Mouse (Mus musculus): Measurements from ENCODE around the gene Tex19.2. TPM values are rescaled to one million over a fixed set of nuclear protein-coding genes. Genes with fewer than 3 reads are reported as not detected.
"Not testable (repeated sequence)": the region's sequence is repeated elsewhere in the genome, so short reads cannot be mapped to it uniquely, and the experiment has no call there.

Gene Tex19.2
- polyA plus RNA-seq, 1 experiment: 0.05 TPM

DNA sequence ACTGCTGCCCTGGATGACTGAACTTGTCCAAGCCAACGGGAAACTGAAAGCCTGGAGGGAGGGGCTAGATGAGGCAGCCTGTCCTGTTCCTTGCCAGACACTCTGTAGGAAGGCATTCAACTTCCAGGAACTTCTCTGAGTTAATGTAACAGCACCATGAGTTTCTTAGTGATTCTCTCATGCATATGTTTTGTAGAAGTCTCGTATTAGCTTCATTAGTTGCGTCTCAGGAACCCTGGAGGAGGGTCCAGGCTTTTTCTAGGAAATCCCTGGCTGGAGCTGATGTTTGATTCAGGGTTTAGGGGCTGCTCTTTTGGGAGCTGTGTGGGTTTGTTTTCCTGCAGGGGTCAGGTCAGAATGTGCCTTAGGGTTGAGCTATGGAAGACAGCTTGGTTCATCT is 37.4 kb downstream of the Tex19.2 start, which contains the start of gene Sectm1a:
Sectm1a (minus strand) TSS at position 101 of the 400 bp plus-strand sequence.
- TF ChIP-seq POLR2A (IDR thresholded peaks at IDR 0.05; ENCODE audit: insufficient read length, low read depth) (no peak), E2F4 (IDR thresholded peaks at IDR 0.05; ENCODE audit: insufficient read depth) (no peak), POLR2AphosphoS2 (IDR thresholded peaks at IDR 0.05; ENCODE audit: insufficient read length, low read depth) (no peak), TCF12 (IDR thresholded peaks at IDR 0.05; ENCODE audit: insufficient read depth, poor library complexity, severe bottlenecking) (no peak), CEBPB (IDR thresholded peaks at IDR 0.05; ENCODE audit: insufficient read depth, poor library complexity, severe bottlenecking) (no peak), MAX (IDR thresholded peaks at IDR 0.05; ENCODE audit: low read depth) (no peak), SRF (IDR thresholded peaks at IDR 0.05; ENCODE audit: control insufficient read depth, insufficient read length, low read depth) (no peak), TCF3 (IDR thresholded peaks at IDR 0.05; ENCODE audit: insufficient read length, low read depth) (no peak), MYOG (IDR thresholded peaks at IDR 0.05; ENCODE audit: control insufficient read depth in 1 of 3, insufficient read depth in 1 of 3, insufficient read length in 2 of 3, low read depth in 2 of 3) (no peak), MYOD1 (IDR thresholded peaks at IDR 0.05; ENCODE audit: control insufficient read depth in 1 of 3, insufficient read length in 2 of 3, low read depth in 2 of 3) (no peak), REST (IDR thresholded peaks at IDR 0.05; ENCODE audit: insufficient read depth, insufficient read length) (no peak), USF1 (IDR thresholded peaks at IDR 0.05; ENCODE audit: low read depth) (no peak)
- no peak within 1 kb of the TSS for H3ac ChIP-seq (ENCODE audit: control insufficient read depth, insufficient read length)
- no peaks in the 10 kb centered on the region for H3K36me3 ChIP-seq (ENCODE audit: control insufficient read depth, insufficient read depth)
- H3K79me2 ChIP-seq (ENCODE audit: control insufficient read depth, insufficient read depth): no peaks in the 10 kb centered on the region
- H3K27me3 ChIP-seq (ENCODE audit: control insufficient read depth, insufficient read depth, insufficient read length): peaks cover 11% of the 10 kb centered on the region
- H3K4me3 ChIP-seq: no peak within 1 kb of the TSS
- no peak within 1 kb of the TSS for H3K4me2 ChIP-seq (ENCODE audit: low read depth)

DNA sequence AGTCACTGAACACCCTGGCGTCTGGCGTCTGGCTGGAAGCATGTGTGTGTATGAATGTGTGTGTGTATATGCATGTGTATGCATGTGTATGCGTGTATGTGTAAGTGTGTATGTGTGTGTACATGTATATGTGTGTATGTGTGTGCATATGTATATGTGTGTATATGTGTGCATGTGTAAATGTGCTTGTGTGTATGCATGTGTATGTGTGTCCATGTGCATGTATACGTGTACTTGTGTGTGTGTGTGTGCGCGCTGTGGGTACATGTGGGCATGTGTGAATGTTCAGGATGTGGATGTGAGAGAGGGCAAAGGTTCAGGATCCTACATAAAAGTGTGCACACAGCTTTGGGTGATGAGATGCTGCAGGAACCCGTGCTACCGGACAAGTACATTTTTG is 38.1 kb downstream of the Tex19.2 start:
- H3K79me2 ChIP-seq (ENCODE audit: control insufficient read depth, insufficient read depth): no peaks in the 10 kb centered on the region
- TF ChIP-seq E2F4 (IDR thresholded peaks at IDR 0.05; ENCODE audit: insufficient read depth) (no peak), MAX (IDR thresholded peaks at IDR 0.05; ENCODE audit: low read depth) (no peak), TCF12 (IDR thresholded peaks at IDR 0.05; ENCODE audit: insufficient read depth, poor library complexity, severe bottlenecking) (no peak), POLR2A (IDR thresholded peaks at IDR 0.05; ENCODE audit: insufficient read length, low read depth) (no peak), MYOG (IDR thresholded peaks at IDR 0.05; ENCODE audit: control insufficient read depth in 1 of 3, insufficient read depth in 1 of 3, insufficient read length in 2 of 3, low read depth in 2 of 3) (no peak), USF1 (IDR thresholded peaks at IDR 0.05; ENCODE audit: low read depth) (no peak), MYOD1 (IDR thresholded peaks at IDR 0.05; ENCODE audit: control insufficient read depth in 1 of 3, insufficient read length in 2 of 3, low read depth in 2 of 3) (no peak), SRF (IDR thresholded peaks at IDR 0.05; ENCODE audit: control insufficient read depth, insufficient read length, low read depth) (no peak), REST (IDR thresholded peaks at IDR 0.05; ENCODE audit: insufficient read depth, insufficient read length) (no peak), CEBPB (IDR thresholded peaks at IDR 0.05; ENCODE audit: insufficient read depth, poor library complexity, severe bottlenecking) (no peak), POLR2AphosphoS2 (IDR thresholded peaks at IDR 0.05; ENCODE audit: insufficient read length, low read depth) (no peak), TCF3 (IDR thresholded peaks at IDR 0.05; ENCODE audit: insufficient read length, low read depth) (no peak)
- H3K27me3 ChIP-seq (ENCODE audit: control insufficient read depth, insufficient read depth, insufficient read length): peaks cover 11% of the 10 kb centered on the region
- H3ac ChIP-seq (ENCODE audit: control insufficient read depth, insufficient read length): no peak overlapping the region
- no peak overlapping the region for H3K4me3 ChIP-seq
- H3K36me3 ChIP-seq (ENCODE audit: control insufficient read depth, insufficient read depth): no peaks in the 10 kb centered on the region
- H3K4me2 ChIP-seq (ENCODE audit: low read depth): no peak overlapping the region

DNA sequence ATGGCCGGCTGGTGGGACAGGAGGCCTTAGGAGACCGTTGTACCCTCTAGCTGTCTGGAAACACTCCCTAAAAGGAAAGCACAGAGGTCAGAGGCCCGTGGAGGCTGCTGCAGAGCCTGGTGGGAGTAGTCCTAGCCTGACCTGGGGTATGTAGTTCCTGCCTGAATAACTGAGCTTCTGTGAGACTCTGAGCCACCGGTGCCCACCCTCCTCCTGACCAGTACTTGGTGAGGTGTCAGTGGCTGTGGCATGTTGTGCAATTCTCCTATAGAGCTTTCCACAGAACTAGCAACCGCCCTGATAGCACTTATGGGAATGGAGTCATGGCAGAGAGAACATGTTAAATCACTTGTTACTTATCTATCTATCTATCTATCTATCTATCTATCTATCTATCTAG is 42.8 kb downstream of the Tex19.2 start:
- H3K4me2 ChIP-seq (ENCODE audit: low read depth): no peak overlapping the region
- no peaks in the 10 kb centered on the region for H3K36me3 ChIP-seq (ENCODE audit: control insufficient read depth, insufficient read depth)
- H3K79me2 ChIP-seq (ENCODE audit: control insufficient read depth, insufficient read depth): no peaks in the 10 kb centered on the region
- no peak for TF ChIP-seq TCF12 (IDR thresholded peaks at IDR 0.05; ENCODE audit: insufficient read depth, poor library complexity, severe bottlenecking)
- no peak for TF ChIP-seq MYOG (IDR thresholded peaks at IDR 0.05; ENCODE audit: control insufficient read depth in 1 of 3, insufficient read depth in 1 of 3, insufficient read length in 2 of 3, low read depth in 2 of 3)
- TF ChIP-seq E2F4 (IDR thresholded peaks at IDR 0.05; ENCODE audit: insufficient read depth): no peak
- no peak for TF ChIP-seq TCF3 (IDR thresholded peaks at IDR 0.05; ENCODE audit: insufficient read length, low read depth)
- TF ChIP-seq REST (IDR thresholded peaks at IDR 0.05; ENCODE audit: insufficient read depth, insufficient read length): no peak
- TF ChIP-seq POLR2AphosphoS2 (IDR thresholded peaks at IDR 0.05; ENCODE audit: insufficient read length, low read depth): no peak
- TF ChIP-seq SRF (IDR thresholded peaks at IDR 0.05; ENCODE audit: control insufficient read depth, insufficient read length, low read depth): no peak
- no peak for TF ChIP-seq POLR2A (IDR thresholded peaks at IDR 0.05; ENCODE audit: insufficient read length, low read depth)
- H3K27me3 ChIP-seq (ENCODE audit: control insufficient read depth, insufficient read depth, insufficient read length): peaks cover 11% of the 10 kb centered on the region
- H3K4me3 ChIP-seq: no peak overlapping the region
- no peak overlapping the region for H3ac ChIP-seq (ENCODE audit: control insufficient read depth, insufficient read length)

DNA sequence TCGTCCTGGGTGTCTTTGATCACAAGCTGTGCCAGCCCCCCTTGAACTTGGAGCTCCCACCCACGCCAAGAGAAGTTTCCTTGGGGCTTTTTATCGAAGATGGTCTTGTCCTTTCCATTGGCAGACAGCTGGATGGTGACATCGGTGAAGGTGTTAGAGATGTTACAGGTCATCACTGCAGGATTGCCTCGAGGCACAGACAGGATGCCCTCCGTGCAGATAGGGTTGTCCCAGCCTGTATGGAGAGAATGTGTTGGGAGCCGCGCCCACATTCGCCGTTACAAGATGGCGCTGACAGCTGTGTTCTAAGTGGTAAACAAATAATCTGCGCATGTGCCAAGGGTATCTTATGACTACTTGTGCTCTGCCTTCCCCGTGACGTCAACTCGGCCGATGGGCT is 48.8 kb downstream of the Tex19.2 start:
- not testable (repeated sequence) for H3ac ChIP-seq (ENCODE audit: control insufficient read depth, insufficient read length); H3K36me3 ChIP-seq (ENCODE audit: control insufficient read depth, insufficient read depth); H3K79me2 ChIP-seq (ENCODE audit: control insufficient read depth, insufficient read depth); H3K4me2 ChIP-seq (ENCODE audit: low read depth); H3K4me3 ChIP-seq
- peaks cover 12% of the 10 kb centered on the region for H3K27me3 ChIP-seq (ENCODE audit: control insufficient read depth, insufficient read depth, insufficient read length)

DNA sequence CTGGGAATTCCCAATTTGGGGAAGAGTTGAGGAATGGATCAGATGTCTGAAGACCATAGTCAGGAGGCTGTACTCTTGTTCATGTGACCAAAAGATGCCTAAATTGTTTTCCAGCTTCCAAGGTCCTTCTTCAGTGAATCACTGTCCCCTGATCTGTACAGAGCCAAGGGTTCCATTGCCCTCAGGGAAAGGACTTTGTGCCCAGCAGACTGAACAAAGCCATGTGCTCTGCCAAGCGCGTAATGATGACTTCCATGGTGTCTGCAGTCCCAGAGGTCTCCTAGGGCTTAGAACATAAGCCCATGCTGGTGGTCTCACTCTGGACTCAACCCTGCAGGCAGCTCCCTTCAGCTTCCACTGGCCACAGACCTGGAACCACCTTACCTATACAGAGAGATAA is 50.6 kb downstream of the Tex19.2 start:
- no peak overlapping the region for H3K4me3 ChIP-seq
- no peaks in the 10 kb centered on the region for H3K36me3 ChIP-seq (ENCODE audit: control insufficient read depth, insufficient read depth)
- no peaks in the 10 kb centered on the region for H3K79me2 ChIP-seq (ENCODE audit: control insufficient read depth, insufficient read depth)
- peaks cover 21% of the 10 kb centered on the region for H3K27me3 ChIP-seq (ENCODE audit: control insufficient read depth, insufficient read depth, insufficient read length)
- no peak for TF ChIP-seq SRF (IDR thresholded peaks at IDR 0.05; ENCODE audit: control insufficient read depth, insufficient read length, low read depth)
- no peak for TF ChIP-seq MAX (IDR thresholded peaks at IDR 0.05; ENCODE audit: low read depth)
- no peak for TF ChIP-seq TCF3 (IDR thresholded peaks at IDR 0.05; ENCODE audit: insufficient read length, low read depth)
- TF ChIP-seq REST (IDR thresholded peaks at IDR 0.05; ENCODE audit: insufficient read depth, insufficient read length): no peak
- TF ChIP-seq CEBPB (IDR thresholded peaks at IDR 0.05; ENCODE audit: insufficient read depth, poor library complexity, severe bottlenecking): no peak
- TF ChIP-seq POLR2AphosphoS2 (IDR thresholded peaks at IDR 0.05; ENCODE audit: insufficient read length, low read depth): no peak
- TF ChIP-seq POLR2A (IDR thresholded peaks at IDR 0.05; ENCODE audit: insufficient read length, low read depth): no peak
- no peak for TF ChIP-seq MYOG (IDR thresholded peaks at IDR 0.05; ENCODE audit: control insufficient read depth in 1 of 3, insufficient read depth in 1 of 3, insufficient read length in 2 of 3, low read depth in 2 of 3)
- no peak for TF ChIP-seq USF1 (IDR thresholded peaks at IDR 0.05; ENCODE audit: low read depth)
- TF ChIP-seq E2F4 (IDR thresholded peaks at IDR 0.05; ENCODE audit: insufficient read depth): no peak
- TF ChIP-seq MYOD1 (IDR thresholded peaks at IDR 0.05; ENCODE audit: control insufficient read depth in 1 of 3, insufficient read length in 2 of 3, low read depth in 2 of 3): no peak
- H3ac ChIP-seq (ENCODE audit: control insufficient read depth, insufficient read length): no peak overlapping the region
- H3K4me2 ChIP-seq (ENCODE audit: low read depth): no peak overlapping the region

Other genes with a start within 250 kb of the Tex19.2 start
- 1.8 TPM for gene Ccdc57, start 185.8 kb downstream of the Tex19.2 start, polyA plus RNA-seq (2012; fragmentation: generic; extraction: Trizol)
- gene Slc16a3, start 170.2 kb downstream of the Tex19.2 start, polyA plus RNA-seq (2012; fragmentation: generic; extraction: Trizol): 9.7 TPM
- gene Csnk1d, start 127.3 kb downstream of the Tex19.2 start, polyA plus RNA-seq (2012; fragmentation: generic; extraction: Trizol): 79.5 TPM
- 0.35 TPM for gene Cd7, start 79.3 kb downstream of the Tex19.2 start, polyA plus RNA-seq (2012; fragmentation: generic; extraction: Trizol)
- not detected for gene Sectm1b, start 55.1 kb downstream of the Tex19.2 start, polyA plus RNA-seq (2012; fragmentation: generic; extraction: Trizol)
- gene Sectm1a, start 37.5 kb downstream of the Tex19.2 start, polyA plus RNA-seq (2012; fragmentation: generic; extraction: Trizol): 0.12 TPM
- gene Tex19.1, start 27.5 kb upstream of the Tex19.2 start, polyA plus RNA-seq (2012; fragmentation: generic; extraction: Trizol): not detected
- gene Uts2r, start 41.6 kb upstream of the Tex19.2 start, polyA plus RNA-seq (2012; fragmentation: generic; extraction: Trizol): 0.20 TPM
- 11.6 TPM for gene Hexdc, start 85.8 kb upstream of the Tex19.2 start, polyA plus RNA-seq (2012; fragmentation: generic; extraction: Trizol)
- 12.5 TPM for gene Ogfod3, start 86.0 kb upstream of the Tex19.2 start, polyA plus RNA-seq (2012; fragmentation: generic; extraction: Trizol)
- gene Cybc1, start 110.6 kb upstream of the Tex19.2 start, polyA plus RNA-seq (2012; fragmentation: generic; extraction: Trizol): 22.3 TPM
- 27.0 TPM for gene Narf, start 118.6 kb upstream of the Tex19.2 start, polyA plus RNA-seq (2012; fragmentation: generic; extraction: Trizol)
- gene Foxk2, start 141.3 kb upstream of the Tex19.2 start, polyA plus RNA-seq (2012; fragmentation: generic; extraction: Trizol): 41.7 TPM
- gene Wdr45b, start 235.8 kb upstream of the Tex19.2 start, polyA plus RNA-seq (2012; fragmentation: generic; extraction: Trizol): 66.4 TPM

Data from myocyte (in vitro differentiated cells).